Mouse (Mus musculus): Measurements from ENCODE around the gene Notch2.
"Not testable (repeated sequence)": the region's sequence is repeated elsewhere in the genome, so short reads cannot be mapped to it uniquely, and the experiment has no call there.

Gene Notch2

GRCm38 (mm10) chr3:98028072-98028471 lies 14.7 kb downstream of the Notch2 start:
- no peak for DNase-seq (ENCODE audit: extremely low spot score, low spot score)

- DNase-seq (ENCODE audit: extremely low spot score, low spot score): no peak
Observed at GRCm38 (mm10) chr3:98028936-98029335, 15.6 kb downstream of the Notch2 start.

GRCm38 (mm10) chr3:98031104-98031503 lies 17.8 kb downstream of the Notch2 start:
- DNase-seq (ENCODE audit: extremely low spot score, low spot score): no peak

GRCm38 (mm10) chr3:98032191-98032590 lies 18.9 kb downstream of the Notch2 start:
- no peak for DNase-seq (ENCODE audit: extremely low spot score, low spot score)

GRCm38 (mm10) chr3:98032944-98033343 lies 19.6 kb downstream of the Notch2 start:
- no peak for DNase-seq (ENCODE audit: extremely low spot score, low spot score)

- no peak for DNase-seq (ENCODE audit: extremely low spot score, low spot score)
Observed at GRCm38 (mm10) chr3:98034622-98035593, 21.6 kb downstream of the Notch2 start.

- DNase-seq (ENCODE audit: extremely low spot score, low spot score): no peak
Observed at GRCm38 (mm10) chr3:98036161-98036560, 22.8 kb downstream of the Notch2 start.

- DNase-seq (ENCODE audit: extremely low spot score, low spot score): no peak
Observed at GRCm38 (mm10) chr3:98037151-98037550, 23.8 kb downstream of the Notch2 start.

- DNase-seq (ENCODE audit: extremely low spot score, low spot score): no peak
Observed at GRCm38 (mm10) chr3:98038658-98039057, 25.3 kb downstream of the Notch2 start.

GRCm38 (mm10) chr3:98039223-98039622 lies 25.9 kb downstream of the Notch2 start:
- DNase-seq (ENCODE audit: extremely low spot score, low spot score): no peak

GRCm38 (mm10) chr3:98039666-98040456 lies 26.5 kb downstream of the Notch2 start:
- no peak for DNase-seq (ENCODE audit: extremely low spot score, low spot score)

GRCm38 (mm10) chr3:98040836-98041235 lies 27.5 kb downstream of the Notch2 start:
- no peak for DNase-seq (ENCODE audit: extremely low spot score, low spot score)

GRCm38 (mm10) chr3:98042301-98042700 lies 29.0 kb downstream of the Notch2 start:
- DNase-seq (ENCODE audit: extremely low spot score, low spot score): no peak

GRCm38 (mm10) chr3:98042955-98043456 lies 29.7 kb downstream of the Notch2 start:
- no peak for DNase-seq (ENCODE audit: extremely low spot score, low spot score)

- no peak for DNase-seq (ENCODE audit: extremely low spot score, low spot score)
Observed at GRCm38 (mm10) chr3:98043669-98044068, 30.3 kb downstream of the Notch2 start.

- no peak for DNase-seq (ENCODE audit: extremely low spot score, low spot score)
Observed at GRCm38 (mm10) chr3:98044768-98045368, 31.5 kb downstream of the Notch2 start.

- no peak for DNase-seq (ENCODE audit: extremely low spot score, low spot score)
Observed at GRCm38 (mm10) chr3:98045465-98046148, 32.3 kb downstream of the Notch2 start.

- no peak for DNase-seq (ENCODE audit: extremely low spot score, low spot score)
Observed at GRCm38 (mm10) chr3:98046305-98046704, 33.0 kb downstream of the Notch2 start.

GRCm38 (mm10) chr3:98049671-98050070 lies 36.3 kb downstream of the Notch2 start:
- no peak for DNase-seq (ENCODE audit: extremely low spot score, low spot score)

GRCm38 (mm10) chr3:98050086-98050485 lies 36.8 kb downstream of the Notch2 start:
- not testable (repeated sequence) for DNase-seq (ENCODE audit: extremely low spot score, low spot score)
